Mouse (Mus musculus) ES-E14 (cell line): ENCODE measurements around the gene Arhgap32.

Experiments
- CHD2 ChIP-seq: IDR thresholded peaks from 2 replicates; pipeline ENCODE4 v1.6.1; 2014; ENCODE audit warnings: mild to moderate bottlenecking, low read depth, low read length, inconsistent platforms
- HCFC1 ChIP-seq: IDR thresholded peaks from 2 replicates; pipeline ENCODE4 v1.6.1; 2012; ENCODE audit warnings: low read length, inconsistent platforms, borderline replicate concordance; ENCODE audit not compliant: insufficient read depth
- MAFK ChIP-seq: IDR thresholded peaks from 2 replicates; pipeline ENCODE4 v1.6.1; 2014; ENCODE audit warnings: mild to moderate bottlenecking, low read depth, low read length, inconsistent platforms; ENCODE audit not compliant: insufficient read depth
- ZC3H11A ChIP-seq: IDR thresholded peaks from 2 replicates; pipeline ENCODE4 v1.6.1; 2012; ENCODE audit warnings: low read depth, mild to moderate bottlenecking, inconsistent platforms, low read length, borderline replicate concordance
- ZNF384 ChIP-seq: IDR thresholded peaks from 2 replicates; pipeline ENCODE4 v1.6.1; 2012; ENCODE audit warnings: low read depth, low read length, inconsistent platforms

DNA sequence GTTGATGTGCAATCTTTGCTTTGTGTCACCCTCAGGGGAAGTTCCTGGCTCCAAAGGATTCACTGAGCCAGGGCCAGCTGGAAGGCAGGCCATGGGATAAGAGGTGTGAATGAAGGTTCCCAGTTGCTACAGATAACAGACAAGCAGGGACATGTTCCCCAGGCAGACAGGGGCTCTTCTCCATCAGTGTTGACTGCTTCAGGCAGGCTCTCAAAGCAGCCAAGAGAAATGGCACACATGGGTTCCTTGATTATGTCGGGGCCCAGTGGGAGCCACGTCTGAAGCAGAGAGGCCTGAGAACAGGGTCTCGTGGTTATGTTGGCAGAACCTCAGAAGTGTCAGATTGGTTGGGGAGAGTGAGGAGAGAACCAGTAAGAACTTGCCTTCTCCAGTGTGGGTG is 198.1 kb downstream of the Arhgap32 start:
- TF ChIP-seq HCFC1 (no peak), CHD2 (no peak), ZNF384 (no peak), ZC3H11A (no peak), MAFK (no peak)
